Mouse (Mus musculus) heart, embryonic 10.5 days (tissue): ENCODE data around the gene Col7a1. TPM values are rescaled to one million over a fixed set of nuclear protein-coding genes. Genes with fewer than 3 reads are reported as not detected.

Source experiments
- DNase-seq: peaks from one replicate; pipeline ENCODE4 v3.0.0-alpha.2; 2017; ENCODE audit warnings: low spot score
- H3K27ac ChIP-seq: fragments of 300-500 bp; sonication (generic); 2 replicates; pipeline ENCODE4 v1.5.1; 2016; ENCODE audit warnings: mild to moderate bottlenecking
- H3K27me3 ChIP-seq: fragments of 300-500 bp; sonication (generic); 2 replicates; pipeline ENCODE4 v1.6.1; 2016; ENCODE audit warnings: mild to moderate bottlenecking; ENCODE audit not compliant: poor library complexity, insufficient read depth, severe bottlenecking
- H3K36me3 ChIP-seq: fragments of 300-500 bp; sonication (generic); 2 replicates; pipeline ENCODE4 v1.6.1; 2016; ENCODE audit warnings: mild to moderate bottlenecking, moderate library complexity
- H3K4me1 ChIP-seq: fragments of 300-500 bp; sonication (generic); 2 replicates; pipeline ENCODE4 v1.6.1; 2016; ENCODE audit warnings: mild to moderate bottlenecking
- H3K4me3 ChIP-seq: fragments of 300-500 bp; sonication (generic); 2 replicates; pipeline ENCODE4 v1.5.1; 2016; ENCODE audit warnings: mild to moderate bottlenecking, moderate library complexity
- H3K9me3 ChIP-seq: fragments of 300-500 bp; sonication (generic); 2 replicates; pipeline ENCODE4 v1.6.1; 2016; ENCODE audit warnings: mild to moderate bottlenecking, moderate library complexity
- WGBS: fragments of 180-500 bp; shearing (Covaris S2); methylation state at CpG from one replicate; pipeline ENCODE4 v1.1.7; 2016; 5-methylcytosine and 5-hydroxymethylcytosine counted together
- polyA plus RNA-seq: library from polyadenylated mRNA; unstranded; fragments of >200 nt; fragmentation: Nextera tagmentation; extraction: Ambion mirVana; gene quantifications from 2 replicates; pipeline ENCODE4 v1.2.1, GENCODE M21; 2016

The Col7a1 gene
- polyA plus RNA-seq, 1 experiment from 2014 or later: 1.8 TPM

- WGBS: 79% methylated on average over 9 of the region's 9 CpGs
Measured at GRCm38 (mm10) chr9:108949967-108950728, 3.2 kb upstream of the Col7a1 start.

GRCm38 (mm10) chr9:108955241-108955640, 1.9 kb downstream of the Col7a1 start:
- Histone ChIP-seq H3K36me3 (peaks cover 13% of the 10 kb centered on the region), H3K27ac (no peak overlapping the region), H3K27me3 (peaks cover 67% of the 10 kb centered on the region), H3K4me3 (no peak overlapping the region), H3K9me3 (no peaks in the 10 kb centered on the region), H3K4me1 (peaks cover 36% of the 10 kb centered on the region)
- WGBS: 91% methylated on average over 11 of the region's 11 CpGs
- DNase-seq: no peak

More at GRCm38 (mm10) chr9:108949967-108950728, 3.2 kb upstream of the Col7a1 start:
- Histone ChIP-seq H3K4me3 (no peak overlapping the region), H3K36me3 (peaks cover 64% of the 10 kb centered on the region), H3K27me3 (peaks cover 32% of the 10 kb centered on the region), H3K9me3 (no peaks in the 10 kb centered on the region), H3K27ac (peak overlapping the region; percentile 37; the same call in 1 of the 2 replicates), H3K4me1 (peaks cover 35% of the 10 kb centered on the region)
- no peak for DNase-seq

- peaks cover 67% of the 10 kb centered on the region for H3K27me3 ChIP-seq
- H3K9me3 ChIP-seq: no peaks in the 10 kb centered on the region
- no peak overlapping the region for H3K4me3 ChIP-seq
- H3K27ac ChIP-seq: no peak overlapping the region
- peaks cover 8% of the 10 kb centered on the region for H3K36me3 ChIP-seq
- WGBS: 86% methylated on average over 11 of the region's 11 CpGs
- peaks cover 36% of the 10 kb centered on the region for H3K4me1 ChIP-seq
- no peak for DNase-seq
Measured at GRCm38 (mm10) chr9:108955846-108956245, 2.5 kb downstream of the Col7a1 start.

- 67% methylated on average over 3 of the region's 3 CpGs for WGBS
- no peak overlapping the region for H3K27ac ChIP-seq
- H3K4me1 ChIP-seq: peaks cover 15% of the 10 kb centered on the region
- H3K27me3 ChIP-seq: 0 out of 2 replicates have a peak, but pooled peaks cover 8% of the 10 kb centered on the region
- DNase-seq: no peak
- H3K9me3 ChIP-seq: no peaks in the 10 kb centered on the region; the same call in 1 of the 2 replicates
- no peak overlapping the region for H3K4me3 ChIP-seq
- no peaks in the 10 kb centered on the region for H3K36me3 ChIP-seq
Measured at GRCm38 (mm10) chr9:108963577-108963976, 10.2 kb downstream of the Col7a1 start.

- H3K4me1 ChIP-seq: peaks cover 9% of the 10 kb centered on the region; the same call in 1 of the 2 replicates
- H3K9me3 ChIP-seq: no peaks in the 10 kb centered on the region; the same call in 1 of the 2 replicates
- H3K36me3 ChIP-seq: no peaks in the 10 kb centered on the region
- H3K4me3 ChIP-seq: no peak overlapping the region
- no peak overlapping the region for H3K27ac ChIP-seq
- DNase-seq: no peak
- WGBS: 63% methylated on average over 6 of the region's 6 CpGs
- H3K27me3 ChIP-seq: 0 out of 2 replicates have a peak, but pooled peaks cover 2% of the 10 kb centered on the region
Measured at GRCm38 (mm10) chr9:108964338-108964737, 11.0 kb downstream of the Col7a1 start.

GRCm38 (mm10) chr9:108970623-108971022, 17.2 kb downstream of the Col7a1 start:
- Histone ChIP-seq H3K4me1 (peaks cover 13% of the 10 kb centered on the region; the same call in 1 of the 2 replicates), H3K9me3 (no peaks in the 10 kb centered on the region; the same call in 1 of the 2 replicates), H3K27me3 (no peaks in the 10 kb centered on the region), H3K4me3 (no peak overlapping the region), H3K27ac (no peak overlapping the region), H3K36me3 (no peaks in the 10 kb centered on the region)
- DNase-seq: no peak
- 75% methylated on average over 8 of the region's 8 CpGs for WGBS

- no peak for DNase-seq
- H3K27ac ChIP-seq: no peak overlapping the region
- H3K27me3 ChIP-seq: no peaks in the 10 kb centered on the region
- 81% methylated on average over 9 of the region's 9 CpGs for WGBS
- peaks cover 12% of the 10 kb centered on the region; the same call in 1 of the 2 replicates for H3K4me1 ChIP-seq
- H3K36me3 ChIP-seq: no peaks in the 10 kb centered on the region
- H3K9me3 ChIP-seq: no peaks in the 10 kb centered on the region
- H3K4me3 ChIP-seq: no peak overlapping the region
Measured at GRCm38 (mm10) chr9:108976483-108976882, 23.1 kb downstream of the Col7a1 start.

GRCm38 (mm10) chr9:108977966-108978365, 24.6 kb downstream of the Col7a1 start:
- H3K4me3 ChIP-seq: no peak overlapping the region
- no peaks in the 10 kb centered on the region for H3K36me3 ChIP-seq
- WGBS: 69% methylated on average over 7 of the region's 7 CpGs
- H3K4me1 ChIP-seq: peaks cover 9% of the 10 kb centered on the region; the same call in 1 of the 2 replicates
- no peaks in the 10 kb centered on the region for H3K9me3 ChIP-seq
- H3K27me3 ChIP-seq: no peaks in the 10 kb centered on the region
- no peak overlapping the region for H3K27ac ChIP-seq
- no peak for DNase-seq

GRCm38 (mm10) chr9:108982498-108982897, 29.1 kb downstream of the Col7a1 start:
- no peak for DNase-seq
- no peaks in the 10 kb centered on the region for H3K9me3 ChIP-seq
- H3K4me1 ChIP-seq: peaks cover 15% of the 10 kb centered on the region
- no peaks in the 10 kb centered on the region for H3K36me3 ChIP-seq
- H3K27me3 ChIP-seq: peaks cover 6% of the 10 kb centered on the region; the same call in 1 of the 2 replicates
- no peak overlapping the region for H3K27ac ChIP-seq
- WGBS: 81% methylated on average over 8 of the region's 8 CpGs
- no peak overlapping the region for H3K4me3 ChIP-seq

- DNase-seq: no peak
- peaks cover 6% of the 10 kb centered on the region; the same call in 1 of the 2 replicates for H3K27me3 ChIP-seq
- H3K27ac ChIP-seq: no peak overlapping the region
- WGBS: 71% methylated on average over 9 of the region's 9 CpGs
- H3K9me3 ChIP-seq: no peaks in the 10 kb centered on the region
- H3K4me3 ChIP-seq: no peak overlapping the region
- H3K36me3 ChIP-seq: no peaks in the 10 kb centered on the region
- H3K4me1 ChIP-seq: peaks cover 17% of the 10 kb centered on the region
Measured at GRCm38 (mm10) chr9:108983209-108983608, 29.8 kb downstream of the Col7a1 start.

GRCm38 (mm10) chr9:108985710-108986109, 32.3 kb downstream of the Col7a1 start, which contains the start of gene Ucn2:
Gene Ucn2, plus strand, starts transcription at chr9:108986010.
- H3K36me3 ChIP-seq: no peaks in the 10 kb centered on the region
- H3K4me3 ChIP-seq: no peak within 1 kb of the TSS
- H3K4me1 ChIP-seq: peaks cover 38% of the 10 kb centered on the region
- WGBS: 83% methylated on average over 4 of the region's 4 CpGs
- no peak for DNase-seq
- no peaks in the 10 kb centered on the region for H3K9me3 ChIP-seq
- H3K27me3 ChIP-seq: peaks cover 6% of the 10 kb centered on the region; the same call in 1 of the 2 replicates
- H3K27ac ChIP-seq: no peak within 1 kb of the TSS

- peaks cover 6% of the 10 kb centered on the region; the same call in 1 of the 2 replicates for H3K27me3 ChIP-seq
- peak overlapping the region; percentile 47 for H3K4me3 ChIP-seq
- H3K27ac ChIP-seq: peak overlapping the region; percentile 74
- H3K36me3 ChIP-seq: no peaks in the 10 kb centered on the region
- no peak for DNase-seq
- peaks cover 51% of the 10 kb centered on the region for H3K4me1 ChIP-seq
- H3K9me3 ChIP-seq: no peaks in the 10 kb centered on the region
- 22% methylated on average over 15 of the region's 15 CpGs for WGBS
Measured at GRCm38 (mm10) chr9:108987704-108988350, 34.4 kb downstream of the Col7a1 start.
